Comparison of ENCODE assay signal across 14 mouse cellular contexts in the genomic region with DNA sequence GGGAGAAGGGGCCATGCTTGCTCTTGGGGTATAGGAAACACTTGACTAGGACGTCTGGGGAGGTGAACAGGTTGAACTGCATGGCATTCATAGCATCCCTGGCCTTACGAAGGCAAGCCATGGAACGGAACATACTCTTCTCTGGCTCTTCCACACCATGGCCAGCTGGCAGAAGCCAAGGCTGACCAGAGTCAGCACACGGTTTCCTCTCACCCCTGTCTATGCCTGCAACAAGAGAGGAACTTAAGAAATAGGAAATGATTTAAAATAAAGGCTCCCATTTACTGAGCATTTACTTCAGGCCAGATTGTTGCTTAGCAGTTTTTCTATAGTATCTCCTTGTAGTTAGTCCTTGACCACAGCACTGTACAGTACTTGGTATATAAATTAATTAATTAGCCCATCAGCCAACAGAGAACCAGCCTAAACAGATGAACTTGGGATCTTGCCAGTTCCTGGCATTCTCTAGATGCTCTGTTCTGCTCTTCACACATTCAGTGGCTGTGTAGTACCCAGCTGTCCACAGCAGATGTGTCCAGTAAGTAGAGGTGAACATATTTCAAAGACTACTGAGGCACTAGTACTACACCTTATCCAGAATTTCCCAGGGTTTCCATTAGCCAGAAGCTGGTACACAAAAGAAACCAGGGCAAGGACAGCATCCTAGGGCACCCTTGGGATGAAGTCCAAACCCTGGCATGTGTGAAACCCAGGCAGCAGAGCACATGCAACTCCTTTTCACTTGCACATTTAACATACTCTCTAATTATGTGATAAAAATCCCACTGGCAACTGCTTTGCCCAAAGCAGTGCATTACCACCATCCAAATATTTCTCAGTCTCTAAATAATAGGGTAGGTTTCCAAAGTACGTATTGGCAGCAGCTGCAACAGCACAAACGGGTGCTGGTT.
DNase-seq lines count a peak whose midpoint lies in the region; ATAC-seq and TF ChIP-seq lines count a peak whose summit lies in the region.
"Had no signal": no experiment of that assay in that cellular context is flagged by ENCODE, and none has a peak within 500 bp of the region (broad histone marks: within the 10 kb centered on the region; RNA-seq: fewer than 3 reads in every experiment).

No protein-coding gene starts in this region.

- 71% methylated on average over 6 of the region's 6 CpGs for WGBS in forebrain, embryonic 12.5 days
- 89% methylated on average over 6 of the region's 6 CpGs for WGBS in forebrain, embryonic 10.5 days
- WGBS in forebrain, embryonic 16.5 days, result 36% methylated on average over 6 of the region's 6 CpGs
- 80% methylated on average over 6 of the region's 6 CpGs for WGBS in intestine, embryonic 16.5 days

- no peak for TF ChIP-seq CTCF in brain, embryonic 14.5 days (IDR thresholded peaks at IDR 0.05; ENCODE audit: borderline replicate concordance, extremely low read depth, insufficient read depth, insufficient read length)

- no peaks in the 10 kb centered on the region for H3K9me3 ChIP-seq in forebrain, embryonic 12.5 days
- no peaks in the 10 kb centered on the region; the same call in 1 of the 2 replicates for H3K9me3 ChIP-seq in forebrain, embryonic 10.5 days
- H3K9me3 ChIP-seq in forebrain, embryonic 16.5 days (ENCODE audit: control insufficient read depth, low read length), result no peaks in the 10 kb centered on the region
- no peaks in the 10 kb centered on the region for H3K9me3 ChIP-seq in intestine, embryonic 16.5 days (ENCODE audit: control insufficient read depth, low read length)
- H3K9me3 ChIP-seq: intestine, embryonic 15.5 days had no signal

- TF ChIP-seq POLR2A in brain, embryonic 14.5 days (IDR thresholded peaks at IDR 0.05; ENCODE audit: borderline replicate concordance, extremely low read depth, insufficient read depth, insufficient read length, poor library complexity, severe bottlenecking), result no peak

- no peak overlapping the region for H3K4me3 ChIP-seq in forebrain, embryonic 12.5 days (replicated peaks)
- H3K4me3 ChIP-seq in forebrain, embryonic 10.5 days, result no peak overlapping the region
- no peak overlapping the region for H3K4me3 ChIP-seq in forebrain, embryonic 16.5 days (replicated peaks; ENCODE audit: low read length)
- no peak overlapping the region for H3K4me3 ChIP-seq in intestine, embryonic 16.5 days (ENCODE audit: low read length)
- H3K4me3 ChIP-seq: heart, adult 2 months; intestine, embryonic 15.5 days; limb, embryonic 13.5 days had no signal

- no peak overlapping the region for H3K4me2 ChIP-seq in forebrain, embryonic 12.5 days
- H3K4me2 ChIP-seq in forebrain, embryonic 16.5 days (ENCODE audit: low read length), result no peak overlapping the region
- no peak overlapping the region for H3K4me2 ChIP-seq in intestine, embryonic 16.5 days (ENCODE audit: low read depth, low read length)
- H3K4me2 ChIP-seq: intestine, embryonic 15.5 days; limb, embryonic 13.5 days had no signal

- DNase-seq in forebrain, embryonic 10.5 days (ENCODE audit: extremely low spot score, low spot score), result no peak
- DNase-seq in layer of hippocampus, adult 9-11 months, result peak; percentile 45
- DNase-seq in layer of hippocampus, adult 18-20 months (ENCODE audit: low spot score in 2 of 2), result no peak
- DNase-seq in brain, embryonic 14.5 days (ENCODE audit: low read depth), result peak; percentile 90
- DNase-seq: heart, adult 2 months; heart, postnatal 10 days; kidney, postnatal 14 days; lung, postnatal 4 days had no signal

- H3K36me3 ChIP-seq in forebrain, embryonic 12.5 days (replicated peaks), result no peaks in the 10 kb centered on the region
- H3K36me3 ChIP-seq in forebrain, embryonic 10.5 days (replicated peaks), result no peaks in the 10 kb centered on the region
- H3K36me3 ChIP-seq in forebrain, embryonic 16.5 days (ENCODE audit: control insufficient read depth, insufficient read depth), result no peaks in the 10 kb centered on the region
- no peaks in the 10 kb centered on the region for H3K36me3 ChIP-seq in intestine, embryonic 16.5 days (ENCODE audit: control insufficient read depth, insufficient read depth, low read length)
- H3K36me3 ChIP-seq: intestine, embryonic 15.5 days; limb, embryonic 13.5 days had no signal

- H3K9ac ChIP-seq in forebrain, embryonic 12.5 days, result no peak overlapping the region
- no peak overlapping the region for H3K9ac ChIP-seq in forebrain, embryonic 16.5 days (replicated peaks; ENCODE audit: low read depth, low read length)
- H3K9ac ChIP-seq in intestine, embryonic 16.5 days (ENCODE audit: low read depth, low read length), result no peak overlapping the region
- H3K9ac ChIP-seq: intestine, embryonic 15.5 days; limb, embryonic 13.5 days had no signal

- 0 out of 2 replicates have a peak overlapping the region, but pooled peaks have one; percentile 31 for H3K27ac ChIP-seq in forebrain, embryonic 12.5 days
- H3K27ac ChIP-seq in forebrain, embryonic 10.5 days, result no peak overlapping the region
- peak overlapping the region; percentile 49 for H3K27ac ChIP-seq in forebrain, embryonic 16.5 days (ENCODE audit: low read length)
- no peak overlapping the region for H3K27ac ChIP-seq in intestine, embryonic 16.5 days (ENCODE audit: low read length)
- H3K27ac ChIP-seq: heart, adult 2 months; intestine, embryonic 15.5 days; limb, embryonic 13.5 days had no signal

- H3K27me3 ChIP-seq in forebrain, embryonic 12.5 days, result no peaks in the 10 kb centered on the region
- no peaks in the 10 kb centered on the region for H3K27me3 ChIP-seq in forebrain, embryonic 10.5 days (ENCODE audit: poor library complexity, severe bottlenecking)
- no peaks in the 10 kb centered on the region for H3K27me3 ChIP-seq in forebrain, embryonic 16.5 days (replicated peaks; ENCODE audit: control insufficient read depth, insufficient read depth, low read length)
- no peaks in the 10 kb centered on the region for H3K27me3 ChIP-seq in intestine, embryonic 16.5 days (replicated peaks; ENCODE audit: control insufficient read depth, insufficient read depth, low read length)
- H3K27me3 ChIP-seq: CH12.LX; intestine, embryonic 15.5 days; limb, embryonic 13.5 days had no signal

- H3K4me1 ChIP-seq in forebrain, embryonic 12.5 days, result peaks cover 4% of the 10 kb centered on the region
- peaks cover 16% of the 10 kb centered on the region for H3K4me1 ChIP-seq in forebrain, embryonic 10.5 days
- peaks cover 18% of the 10 kb centered on the region for H3K4me1 ChIP-seq in forebrain, embryonic 16.5 days (replicated peaks; ENCODE audit: control insufficient read depth, insufficient read depth, low read length)
- no peaks in the 10 kb centered on the region for H3K4me1 ChIP-seq in intestine, embryonic 16.5 days (ENCODE audit: control insufficient read depth, insufficient read depth, low read length)
- H3K4me1 ChIP-seq: intestine, embryonic 15.5 days had no signal

- ATAC-seq in forebrain, embryonic 12.5 days (ENCODE audit: low FRiP score), result peak; percentile 63; the same call in 1 of the 2 replicates
- peak; percentile 82 for ATAC-seq in forebrain, embryonic 16.5 days
- ATAC-seq in intestine, embryonic 16.5 days, result no peak
- ATAC-seq: intestine, embryonic 15.5 days had no signal

Comparison
In these comparisons a context has a peak if more than half of its experiments do, and no peak if none do; other contexts are left out.
1. H3K27ac ChIP-seq: peak in forebrain, embryonic 12.5 days (single experiment) and forebrain, embryonic 16.5 days (single experiment); none in forebrain, embryonic 10.5 days (single experiment) and intestine, embryonic 16.5 days (single experiment).
2. DNase-seq: peak in layer of hippocampus, adult 9-11 months (single experiment) and brain, embryonic 14.5 days (single experiment); none in forebrain, embryonic 10.5 days (single experiment) and layer of hippocampus, adult 18-20 months (0 of 2).